ENCODE assay signal across 9 mouse cellular contexts in the genomic region with DNA sequence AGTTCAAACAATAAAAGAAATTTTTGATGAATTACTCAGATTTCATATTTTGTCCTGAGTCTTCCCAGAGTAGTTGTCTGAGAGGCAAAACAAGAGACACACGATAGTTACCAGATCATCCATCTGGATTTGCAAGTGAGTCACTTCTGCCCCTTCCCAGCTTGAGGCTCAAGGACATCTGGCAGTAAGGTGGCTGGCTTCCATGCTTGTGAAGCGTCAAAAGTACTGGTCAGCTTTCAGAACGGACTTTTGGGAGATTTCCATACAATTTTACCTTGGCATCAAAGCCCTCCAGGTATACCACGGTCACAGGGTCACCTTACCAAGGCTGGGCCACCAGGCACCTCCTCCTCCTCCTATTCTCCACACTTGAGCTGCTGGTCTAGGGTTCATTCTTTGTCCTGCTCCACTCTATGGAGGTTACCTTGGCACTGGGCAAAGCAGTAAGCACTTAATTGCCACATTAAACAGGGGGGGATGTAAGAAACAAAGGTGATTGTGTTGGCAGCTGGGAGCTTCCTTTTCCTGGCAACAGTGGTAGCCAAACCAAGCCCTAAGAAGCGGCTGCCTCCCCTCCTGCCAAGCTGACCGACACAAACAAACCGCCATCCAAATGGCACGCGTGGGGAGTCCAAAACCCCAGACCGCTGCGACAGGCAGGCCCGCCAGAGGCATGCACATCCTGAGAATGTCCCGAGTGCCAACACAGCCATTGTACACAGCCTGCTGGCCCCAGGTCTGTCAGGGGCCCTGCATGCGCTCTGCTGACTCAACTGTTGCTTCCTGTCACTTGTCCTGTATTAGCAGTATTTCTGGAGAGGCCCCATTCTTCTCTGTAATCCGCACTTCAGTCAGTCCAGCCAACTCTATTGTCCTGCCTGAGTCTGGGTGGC. TPM values are rescaled to one million over a fixed set of nuclear protein-coding genes. Genes with fewer than 3 reads are reported as not detected.
DNase-seq lines count a peak whose midpoint lies in the region; ATAC-seq and TF ChIP-seq lines count a peak whose summit lies in the region.
"Had no signal": no experiment of that assay in that cellular context is flagged by ENCODE, and none has a peak within 500 bp of the region (broad histone marks: within the 10 kb centered on the region; RNA-seq: fewer than 3 reads in every experiment).

No protein-coding gene starts in this region.

- no peak for TF ChIP-seq CTCF in kidney, adult 2 months (conservative IDR thresholded peaks at IDR 0.05; ENCODE audit: insufficient read depth, insufficient read length, low read depth, low read length)

- no peak for ATAC-seq in embryonic facial prominence, embryonic 14.5 days (ENCODE audit: low read depth)

- no peaks in the 10 kb centered on the region for H3K9me3 ChIP-seq in embryonic facial prominence, embryonic 14.5 days (ENCODE audit: control insufficient read depth, low read length)

- peak; percentile 41 for DNase-seq in kidney, adult 2 months
- DNase-seq in kidney, adult 11 months, result no peak
- DNase-seq in embryonic facial prominence, embryonic 14.5 days (ENCODE audit: low spot score), result peak; percentile 56
- DNase-seq in heart, postnatal 25 days (ENCODE audit: low spot score), result peak; percentile 50
- peak; percentile 18 for DNase-seq in lung, postnatal 14 days
- no peak for DNase-seq in thymus, postnatal 36 days
- DNase-seq in thymus, postnatal 10 days (ENCODE audit: low spot score in 2 of 2), result no peak
- DNase-seq in c-Kit-positive CD71-positive TER-119-positive erythroid progenitor cells, embryonic 14.5 days (ENCODE audit: low spot score), result no peak

- no peak overlapping the region for H3K9ac ChIP-seq in embryonic facial prominence, embryonic 14.5 days (ENCODE audit: low read depth, low read length)

- no peaks in the 10 kb centered on the region; the same call in 1 of the 2 replicates for H3K4me1 ChIP-seq in kidney, adult 2 months (ENCODE audit: control insufficient read depth, insufficient read depth, low read length)
- peaks cover 36% of the 10 kb centered on the region for H3K4me1 ChIP-seq in embryonic facial prominence, embryonic 14.5 days (ENCODE audit: control insufficient read depth, insufficient read depth, low read length)

- 45% methylated on average over 15 of the region's 15 CpGs for WGBS in kidney, adult 2 months
- WGBS in embryonic facial prominence, embryonic 14.5 days, result 46% methylated on average over 14 of the region's 15 CpGs

- TF ChIP-seq POLR2A in kidney, adult 2 months (IDR thresholded peaks at IDR 0.05; ENCODE audit: low read depth, low read length), result no peak

- 0 out of 2 replicates have a peak overlapping the region, but pooled peaks have one; percentile 25 for H3K27ac ChIP-seq in kidney, adult 2 months (ENCODE audit: insufficient read depth, low read depth, low read length)
- no peak overlapping the region for H3K27ac ChIP-seq in embryonic facial prominence, embryonic 14.5 days (replicated peaks; ENCODE audit: low read depth, low read length)

- no peaks in the 10 kb centered on the region for H3K36me3 ChIP-seq in kidney, adult 2 months (ENCODE audit: control insufficient read depth, insufficient read depth, low read length)
- H3K36me3 ChIP-seq in embryonic facial prominence, embryonic 14.5 days (ENCODE audit: control insufficient read depth, insufficient read depth, low read length), result peaks cover 20% of the 10 kb centered on the region

- peak overlapping the region; percentile 16 for H3K4me2 ChIP-seq in embryonic facial prominence, embryonic 14.5 days (ENCODE audit: low read depth, low read length)

- H3K27me3 ChIP-seq in kidney, adult 2 months (replicated peaks; ENCODE audit: control insufficient read depth, insufficient read depth, low read length), result no peaks in the 10 kb centered on the region
- H3K27me3 ChIP-seq in embryonic facial prominence, embryonic 14.5 days (replicated peaks; ENCODE audit: control insufficient read depth, insufficient read depth, low read length), result no peaks in the 10 kb centered on the region
- H3K27me3 ChIP-seq: Patski had no signal

- H3K4me3 ChIP-seq in kidney, adult 2 months (ENCODE audit: insufficient read depth, low read depth, low read length), result no peak overlapping the region
- H3K4me3 ChIP-seq in embryonic facial prominence, embryonic 14.5 days (ENCODE audit: low read depth, low read length), result no peak overlapping the region

- intact Hi-C loops in heart, postnatal 25 days (cut with DNase I), result loop anchor here (10.0 kb wide), 2 partner anchors 305 to 465 kb away; no protein-coding TSS in a partner anchor

RNA-seq across cellular contexts. Expression of a gene that starts 6.9 kb away (rescaled TPM):
- 6.1 and 6.6 TPM in 2 replicates for polyA plus RNA-seq in kidney, adult 2 months (2012; rRNA removed)
- polyA plus RNA-seq in embryonic facial prominence, embryonic 14.5 days (2014; fragmentation: Nextera tagmentation; extraction: Ambion mirVana), result 25.1 and 27.5 TPM in 2 replicates
- total RNA-seq in heart, postnatal 25 days (2021), result 10 to 100 TPM; 10.5 to 13.4 TPM

Comparison
In these comparisons a context has a peak if more than half of its experiments do, and no peak if none do; other contexts are left out.
1. DNase-seq: peak in kidney, adult 2 months (single experiment), embryonic facial prominence, embryonic 14.5 days (single experiment), heart, postnatal 25 days (single experiment) and lung, postnatal 14 days (single experiment); none in kidney, adult 11 months (single experiment), thymus, postnatal 36 days (0 of 2), thymus, postnatal 10 days (0 of 2) and c-Kit-positive CD71-positive TER-119-positive erythroid progenitor cells, embryonic 14.5 days (single experiment).